Mouse (Mus musculus): Measurements from ENCODE around the gene E330017A01Rik.

The E330017A01Rik gene

DNA sequence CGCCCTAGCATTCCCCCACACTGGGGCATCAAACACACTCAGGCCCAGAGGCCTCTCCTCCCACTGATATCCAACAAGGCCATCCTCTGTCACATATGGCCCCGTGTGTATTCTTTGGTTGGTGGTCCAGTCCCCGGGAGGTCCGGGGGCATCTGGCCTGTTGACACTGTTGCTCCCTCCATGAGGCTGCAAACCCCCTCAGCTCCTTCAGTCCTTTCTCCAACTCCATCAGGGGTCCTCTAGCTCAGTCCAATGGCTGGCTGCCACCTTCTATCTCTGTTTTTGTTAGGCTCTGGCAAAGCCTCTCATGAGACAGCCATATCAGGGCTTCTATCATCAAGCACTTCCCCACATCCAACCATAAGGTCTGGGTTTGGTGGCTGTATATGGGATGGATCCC, 18.0 kb upstream of the E330017A01Rik start:
- Histone ChIP-seq H3K9me3 (ENCODE audit: low read length) (no peaks in the 10 kb centered on the region), H3K27me3 (ENCODE audit: insufficient read depth, low read length) (peaks cover 7% of the 10 kb centered on the region; the same call in 1 of the 2 replicates), H3K36me3 (ENCODE audit: insufficient read depth, low read length) (no peaks in the 10 kb centered on the region), H3K4me3 (replicated peaks; ENCODE audit: low read length) (no peak overlapping the region), H3K4me1 (replicated peaks; ENCODE audit: low read depth, low read length) (no peaks in the 10 kb centered on the region)
- TF ChIP-seq POU5F1 (IDR thresholded peaks at IDR 0.05; ENCODE audit: borderline replicate concordance, low read length) (no peak), CTCF (conservative IDR thresholded peaks at IDR 0.05; ENCODE audit: low read length) (no peak), NANOG (IDR thresholded peaks at IDR 0.05; ENCODE audit: borderline replicate concordance, low read length) (no peak)

DNA sequence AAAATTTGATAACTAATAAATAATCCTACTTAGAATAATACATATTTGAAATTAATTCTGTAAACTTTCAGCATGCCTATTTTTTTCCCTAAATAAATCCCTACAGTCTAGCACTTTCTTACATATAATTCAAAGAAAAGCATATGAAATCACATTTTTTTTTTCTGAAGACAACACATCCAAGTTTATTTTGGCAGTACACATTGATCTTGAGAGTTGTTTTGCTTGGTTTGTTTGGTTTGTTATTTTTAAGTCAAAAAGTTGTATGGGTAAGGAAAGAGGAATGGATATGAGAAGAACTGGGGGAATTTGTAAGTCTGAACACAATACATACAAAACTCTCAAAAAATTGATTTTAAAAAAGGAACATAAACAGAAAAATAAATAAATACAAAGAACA, 17.2 kb upstream of the E330017A01Rik start:
- Histone ChIP-seq H3K4me1 (replicated peaks; ENCODE audit: low read depth, low read length) (no peaks in the 10 kb centered on the region), H3K27me3 (ENCODE audit: insufficient read depth, low read length) (peaks cover 7% of the 10 kb centered on the region; the same call in 1 of the 2 replicates), H3K9me3 (ENCODE audit: low read length) (no peaks in the 10 kb centered on the region), H3K4me3 (replicated peaks; ENCODE audit: low read length) (no peak overlapping the region), H3K36me3 (ENCODE audit: insufficient read depth, low read length) (no peaks in the 10 kb centered on the region)
- TF ChIP-seq CTCF (conservative IDR thresholded peaks at IDR 0.05; ENCODE audit: low read length) (no peak), NANOG (IDR thresholded peaks at IDR 0.05; ENCODE audit: borderline replicate concordance, low read length) (no peak), POU5F1 (IDR thresholded peaks at IDR 0.05; ENCODE audit: borderline replicate concordance, low read length) (no peak)

DNA sequence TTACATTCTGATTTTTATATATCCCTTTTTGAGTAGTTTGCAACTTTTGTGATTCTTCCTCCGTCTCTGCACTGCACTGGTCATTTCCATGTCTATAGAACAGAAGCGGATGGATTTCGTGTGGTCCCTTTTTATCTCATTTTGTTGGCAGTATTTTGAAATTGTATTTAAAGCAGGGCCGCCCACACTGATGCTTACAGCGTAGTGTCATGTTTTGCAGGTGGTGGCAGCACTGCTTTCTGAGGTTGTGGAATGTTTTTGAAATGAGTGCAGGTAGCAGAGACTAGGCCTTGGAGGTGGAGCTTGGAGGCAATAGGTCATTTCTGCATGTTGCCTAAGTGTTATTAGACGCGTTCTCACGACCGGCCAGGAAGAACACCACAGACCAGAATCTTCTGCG, 11.4 kb upstream of the E330017A01Rik start:
- Histone ChIP-seq H3K9me3 (ENCODE audit: low read length) (no peaks in the 10 kb centered on the region), H3K27me3 (ENCODE audit: insufficient read depth, low read length) (no peaks in the 10 kb centered on the region), H3K4me3 (replicated peaks; ENCODE audit: low read length) (no peak overlapping the region), H3K36me3 (ENCODE audit: insufficient read depth, low read length) (no peaks in the 10 kb centered on the region), H3K4me1 (replicated peaks; ENCODE audit: low read depth, low read length) (no peaks in the 10 kb centered on the region)
- TF ChIP-seq NANOG (IDR thresholded peaks at IDR 0.05; ENCODE audit: borderline replicate concordance, low read length) = no peak
- no peak for TF ChIP-seq POU5F1 (IDR thresholded peaks at IDR 0.05; ENCODE audit: borderline replicate concordance, low read length)
- TF ChIP-seq CTCF (conservative IDR thresholded peaks at IDR 0.05; ENCODE audit: low read length) = no peak

DNA sequence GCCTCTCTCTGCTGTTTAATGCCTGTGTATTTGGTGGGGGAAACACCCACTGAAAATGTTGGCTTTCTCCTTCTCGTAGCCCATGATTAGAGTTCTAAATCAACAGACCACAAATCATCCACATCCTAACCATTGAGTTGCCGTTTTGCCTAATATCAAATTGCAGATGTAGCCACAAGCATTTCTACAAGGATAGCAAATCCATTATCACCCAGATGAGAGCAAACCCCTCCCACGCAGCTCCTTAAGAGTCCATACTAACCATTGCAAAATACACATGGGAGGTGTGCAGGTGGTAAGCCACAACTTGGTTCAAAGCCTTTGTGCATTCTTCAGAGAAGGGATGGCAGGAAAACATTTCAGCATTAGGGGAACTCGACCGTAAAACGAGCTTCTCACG, 523 bp downstream of the E330017A01Rik start:
- no peak for TF ChIP-seq POU5F1 (IDR thresholded peaks at IDR 0.05; ENCODE audit: borderline replicate concordance, low read length)
- no peak for TF ChIP-seq NANOG (IDR thresholded peaks at IDR 0.05; ENCODE audit: borderline replicate concordance, low read length)
- TF ChIP-seq CTCF (conservative IDR thresholded peaks at IDR 0.05; ENCODE audit: low read length) = no peak
- Histone ChIP-seq H3K4me3 (replicated peaks; ENCODE audit: low read length) (no peak overlapping the region), H3K27me3 (ENCODE audit: insufficient read depth, low read length) (no peaks in the 10 kb centered on the region), H3K9me3 (ENCODE audit: low read length) (no peaks in the 10 kb centered on the region), H3K4me1 (replicated peaks; ENCODE audit: low read depth, low read length) (peaks cover 32% of the 10 kb centered on the region), H3K36me3 (ENCODE audit: insufficient read depth, low read length) (no peaks in the 10 kb centered on the region)

DNA sequence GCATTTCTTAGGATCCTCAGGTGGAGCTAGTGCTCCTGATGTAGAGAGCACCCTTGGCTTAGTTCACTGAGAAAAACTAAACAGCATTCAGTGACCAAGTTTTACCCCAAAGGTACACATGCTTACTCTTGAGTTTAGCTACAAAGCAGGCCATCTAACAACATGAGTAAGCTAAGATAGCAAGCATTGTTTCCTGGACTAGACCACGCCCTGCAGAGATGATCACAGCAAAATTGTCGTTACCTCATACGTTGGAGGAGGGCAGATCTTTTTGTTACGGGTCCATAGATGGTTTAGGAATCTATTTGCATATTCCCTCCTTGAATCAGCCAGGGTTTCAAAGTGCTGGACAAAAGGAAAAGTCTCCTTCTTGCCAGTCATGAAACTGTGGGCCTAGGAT, 1.1 kb downstream of the E330017A01Rik start:
- H3K9me3 ChIP-seq (ENCODE audit: low read length) = no peaks in the 10 kb centered on the region
- TF ChIP-seq NANOG (IDR thresholded peaks at IDR 0.05; ENCODE audit: borderline replicate concordance, low read length) (no peak), CTCF (conservative IDR thresholded peaks at IDR 0.05; ENCODE audit: low read length) (no peak), POU5F1 (IDR thresholded peaks at IDR 0.05; ENCODE audit: borderline replicate concordance, low read length) (no peak)
- no peaks in the 10 kb centered on the region for H3K36me3 ChIP-seq (ENCODE audit: insufficient read depth, low read length)

DNA sequence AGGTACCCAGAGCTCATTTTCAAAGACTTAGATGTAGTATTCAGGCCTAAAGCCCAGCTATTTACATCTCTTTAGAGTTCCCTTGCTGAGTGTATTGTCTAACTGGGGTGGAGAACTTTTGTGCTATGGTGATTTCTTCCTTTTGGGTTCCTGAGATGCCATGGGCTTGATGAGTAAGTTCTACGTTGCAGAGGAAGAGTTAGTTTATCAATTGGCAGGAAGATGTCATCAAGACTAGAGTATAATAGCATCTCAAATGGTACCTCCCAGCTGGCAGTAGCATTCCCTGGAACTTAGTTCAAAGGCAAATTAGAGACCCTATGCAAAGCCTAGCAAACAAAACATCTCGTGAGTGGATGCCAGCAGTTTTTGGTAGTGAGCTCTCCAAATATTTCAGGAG, 2.7 kb downstream of the E330017A01Rik start:
- peaks cover 32% of the 10 kb centered on the region for H3K4me1 ChIP-seq (replicated peaks; ENCODE audit: low read depth, low read length)
- H3K36me3 ChIP-seq (ENCODE audit: insufficient read depth, low read length) = no peaks in the 10 kb centered on the region
- no peaks in the 10 kb centered on the region for H3K9me3 ChIP-seq (ENCODE audit: low read length)
- H3K4me3 ChIP-seq (replicated peaks; ENCODE audit: low read length) = no peak overlapping the region
- no peak for TF ChIP-seq POU5F1 (IDR thresholded peaks at IDR 0.05; ENCODE audit: borderline replicate concordance, low read length)
- no peak for TF ChIP-seq NANOG (IDR thresholded peaks at IDR 0.05; ENCODE audit: borderline replicate concordance, low read length)
- TF ChIP-seq CTCF (conservative IDR thresholded peaks at IDR 0.05; ENCODE audit: low read length) = no peak
- no peaks in the 10 kb centered on the region for H3K27me3 ChIP-seq (ENCODE audit: insufficient read depth, low read length)

More for the DNA sequence above, 1.1 kb downstream of the E330017A01Rik start:
- peaks cover 32% of the 10 kb centered on the region for H3K4me1 ChIP-seq (replicated peaks; ENCODE audit: low read depth, low read length)
- H3K27me3 ChIP-seq (ENCODE audit: insufficient read depth, low read length) = no peaks in the 10 kb centered on the region
- H3K4me3 ChIP-seq (replicated peaks; ENCODE audit: low read length) = no peak overlapping the region

DNA sequence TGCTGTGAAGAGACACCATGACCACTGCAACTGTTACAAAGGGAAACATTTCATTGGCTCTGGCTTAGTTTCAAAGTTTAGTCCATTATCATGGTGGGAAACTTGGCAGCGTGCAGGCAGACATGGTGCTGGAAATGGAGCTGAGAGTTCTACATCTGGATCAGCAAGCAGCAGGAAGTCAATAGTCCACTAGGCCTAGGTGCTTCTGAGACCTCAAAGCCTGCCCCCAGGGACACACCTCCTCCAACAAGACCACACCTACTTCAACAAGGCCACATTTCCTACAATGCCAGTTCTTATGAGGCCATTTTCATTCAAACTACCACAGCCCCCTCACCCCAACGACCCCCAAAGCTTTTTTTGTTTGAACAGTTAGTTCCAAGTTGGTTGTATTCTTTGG, 8.8 kb downstream of the E330017A01Rik start:
- Histone ChIP-seq H3K9me3 (ENCODE audit: low read length) (no peaks in the 10 kb centered on the region), H3K4me3 (replicated peaks; ENCODE audit: low read length) (no peak overlapping the region), H3K27me3 (ENCODE audit: insufficient read depth, low read length) (no peaks in the 10 kb centered on the region), H3K4me1 (replicated peaks; ENCODE audit: low read depth, low read length) (peaks cover 9% of the 10 kb centered on the region), H3K36me3 (ENCODE audit: insufficient read depth, low read length) (no peaks in the 10 kb centered on the region)
- no peak for TF ChIP-seq NANOG (IDR thresholded peaks at IDR 0.05; ENCODE audit: borderline replicate concordance, low read length)
- TF ChIP-seq CTCF (conservative IDR thresholded peaks at IDR 0.05; ENCODE audit: low read length) = no peak

DNA sequence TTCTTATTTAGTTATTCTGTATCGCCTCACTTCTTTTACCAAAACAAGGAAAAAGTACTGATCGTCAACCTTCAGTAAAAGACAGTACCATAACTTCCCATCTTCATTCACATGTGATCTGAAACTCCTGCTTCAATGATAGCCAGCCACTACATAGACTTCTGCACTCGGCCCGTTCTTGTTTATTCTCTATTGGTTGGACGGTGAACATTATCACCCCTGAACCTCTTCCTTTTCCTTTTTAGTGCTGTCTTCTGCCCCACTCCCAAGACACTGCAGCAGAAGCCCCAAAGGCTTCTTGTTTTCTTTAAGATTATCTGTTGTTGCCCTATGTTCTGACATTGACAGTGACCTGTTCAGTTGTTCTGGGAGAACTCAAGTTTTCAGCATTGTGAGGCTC, 9.6 kb downstream of the E330017A01Rik start:
- TF ChIP-seq CTCF (conservative IDR thresholded peaks at IDR 0.05; ENCODE audit: low read length) = no peak
- TF ChIP-seq POU5F1 (IDR thresholded peaks at IDR 0.05; ENCODE audit: borderline replicate concordance, low read length) = no peak
- no peak for TF ChIP-seq NANOG (IDR thresholded peaks at IDR 0.05; ENCODE audit: borderline replicate concordance, low read length)
- Histone ChIP-seq H3K4me3 (replicated peaks; ENCODE audit: low read length) (no peak overlapping the region), H3K4me1 (replicated peaks; ENCODE audit: low read depth, low read length) (peaks cover 9% of the 10 kb centered on the region), H3K27me3 (ENCODE audit: insufficient read depth, low read length) (no peaks in the 10 kb centered on the region), H3K9me3 (ENCODE audit: low read length) (no peaks in the 10 kb centered on the region), H3K36me3 (ENCODE audit: insufficient read depth, low read length) (no peaks in the 10 kb centered on the region)

DNA sequence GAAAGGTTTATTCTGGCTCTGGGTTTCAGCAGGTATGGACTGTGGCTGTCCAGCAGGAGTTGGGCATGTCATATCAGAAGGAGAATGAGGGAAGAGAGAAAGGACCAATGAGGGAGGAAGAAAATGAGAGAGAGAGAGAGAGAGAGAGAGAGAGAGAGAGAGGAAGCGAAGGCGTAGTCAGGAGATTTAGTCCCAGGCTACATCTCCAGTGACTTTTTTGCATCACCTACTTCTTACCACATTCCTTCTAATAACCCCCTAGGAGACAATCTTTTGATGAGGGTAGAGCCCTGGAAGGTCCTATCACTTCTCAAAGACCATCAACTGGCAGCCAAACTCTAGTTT, 10.2 kb downstream of the E330017A01Rik start:
- TF ChIP-seq POU5F1 (IDR thresholded peaks at IDR 0.05; ENCODE audit: borderline replicate concordance, low read length) = no peak
- no peak for TF ChIP-seq NANOG (IDR thresholded peaks at IDR 0.05; ENCODE audit: borderline replicate concordance, low read length)
- TF ChIP-seq CTCF (conservative IDR thresholded peaks at IDR 0.05; ENCODE audit: low read length) = no peak
- Histone ChIP-seq H3K36me3 (ENCODE audit: insufficient read depth, low read length) (no peaks in the 10 kb centered on the region), H3K4me1 (replicated peaks; ENCODE audit: low read depth, low read length) (peaks cover 11% of the 10 kb centered on the region), H3K9me3 (ENCODE audit: low read length) (no peaks in the 10 kb centered on the region), H3K4me3 (replicated peaks; ENCODE audit: low read length) (no peak overlapping the region), H3K27me3 (ENCODE audit: insufficient read depth, low read length) (no peaks in the 10 kb centered on the region)
